In the genomic region with DNA sequence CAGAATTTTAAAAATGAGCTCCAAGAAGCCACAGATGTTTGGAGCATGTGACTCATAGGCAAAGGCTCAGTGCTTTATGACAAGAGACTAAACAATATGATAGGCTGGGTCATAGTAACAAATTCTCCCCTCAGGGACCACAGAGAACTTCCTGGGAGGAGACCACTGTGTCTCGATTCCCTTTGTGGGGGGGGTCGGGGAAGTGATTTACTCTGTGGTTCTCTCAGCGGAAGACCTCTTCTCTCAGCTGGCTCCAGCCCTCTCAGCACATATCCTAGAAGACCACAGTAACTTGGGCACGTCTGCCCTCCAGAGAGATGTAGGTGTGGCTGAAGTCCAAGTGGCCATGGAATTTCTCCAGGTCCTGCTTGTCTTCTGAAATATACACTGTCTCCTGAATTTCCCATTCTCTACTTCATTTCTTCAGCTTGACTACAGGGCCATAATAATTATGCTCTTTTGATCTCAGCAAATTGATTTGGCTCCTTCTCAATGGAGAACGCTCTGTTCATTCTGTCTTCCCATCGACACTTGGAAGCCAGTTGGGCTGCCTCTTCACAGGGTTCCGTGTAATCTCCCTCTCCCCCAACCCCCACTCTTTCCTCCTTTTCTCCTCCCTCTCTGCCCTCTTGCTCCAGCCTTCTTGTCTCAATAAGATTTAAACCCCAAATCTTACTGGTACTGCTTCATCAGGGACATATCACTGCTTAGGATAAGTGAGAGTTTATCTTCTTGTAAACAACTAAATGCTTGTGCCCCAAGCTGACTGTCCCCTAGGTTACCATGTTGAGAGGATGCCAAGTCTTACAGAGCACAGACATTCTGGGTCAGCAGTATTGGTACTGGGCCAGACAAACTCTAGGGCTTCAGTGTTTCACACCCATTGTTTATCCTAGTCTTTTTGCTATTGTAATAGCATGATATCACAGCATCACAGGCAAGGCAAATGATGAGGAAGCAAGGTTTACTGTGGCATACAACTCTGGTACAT, we compare ENCODE assay signal across 9 mouse cellular contexts.
DNase-seq lines count a peak whose midpoint lies in the region; ATAC-seq lines count a peak whose summit lies in the region.
"Had no signal": no experiment of that assay in that cellular context is flagged by ENCODE, and none has a peak within 500 bp of the region (broad histone marks: within the 10 kb centered on the region; RNA-seq: fewer than 3 reads in every experiment).

No protein-coding gene starts in this region.

- H3K36me3 ChIP-seq in midbrain, embryonic 13.5 days = no peaks in the 10 kb centered on the region
- H3K36me3 ChIP-seq in midbrain, embryonic 10.5 days = no peaks in the 10 kb centered on the region
- no peaks in the 10 kb centered on the region for H3K36me3 ChIP-seq in neural tube, embryonic 15.5 days

- WGBS in midbrain, embryonic 13.5 days = 69% methylated on average over 7 of the region's 7 CpGs
- WGBS in midbrain, embryonic 10.5 days = 81% methylated on average over 7 of the region's 7 CpGs
- WGBS in neural tube, embryonic 15.5 days = 67% methylated on average over 7 of the region's 7 CpGs

- no peak overlapping the region for H3K4me3 ChIP-seq in midbrain, embryonic 13.5 days (replicated peaks)
- H3K4me3 ChIP-seq in midbrain, embryonic 10.5 days = no peak overlapping the region
- H3K4me3 ChIP-seq in neural tube, embryonic 15.5 days (replicated peaks) = no peak overlapping the region

- H3K27ac ChIP-seq in midbrain, embryonic 13.5 days = no peak overlapping the region
- no peak overlapping the region for H3K27ac ChIP-seq in midbrain, embryonic 10.5 days (replicated peaks)
- H3K27ac ChIP-seq in neural tube, embryonic 15.5 days (replicated peaks) = no peak overlapping the region; the same call in 1 of the 2 replicates

- H3K9ac ChIP-seq in midbrain, embryonic 13.5 days (replicated peaks) = no peak overlapping the region
- no peak overlapping the region for H3K9ac ChIP-seq in neural tube, embryonic 15.5 days (replicated peaks)

- ATAC-seq in midbrain, embryonic 13.5 days = 0 out of 2 replicates have a peak, but pooled peaks have one; percentile 30
- ATAC-seq in neural tube, embryonic 15.5 days (ENCODE audit: low FRiP score) = peak; percentile 61; the same call in 1 of the 2 replicates

- no peaks in the 10 kb centered on the region; the same call in 1 of the 2 replicates for H3K27me3 ChIP-seq in midbrain, embryonic 13.5 days
- no peaks in the 10 kb centered on the region for H3K27me3 ChIP-seq in midbrain, embryonic 10.5 days (ENCODE audit: low read depth, poor library complexity, severe bottlenecking)
- no peaks in the 10 kb centered on the region for H3K27me3 ChIP-seq in neural tube, embryonic 15.5 days (replicated peaks)

- no peaks in the 10 kb centered on the region for H3K9me3 ChIP-seq in midbrain, embryonic 13.5 days
- no peaks in the 10 kb centered on the region for H3K9me3 ChIP-seq in midbrain, embryonic 10.5 days (replicated peaks)
- H3K9me3 ChIP-seq in neural tube, embryonic 15.5 days (replicated peaks) = no peaks in the 10 kb centered on the region

- H3K4me2 ChIP-seq in midbrain, embryonic 13.5 days (replicated peaks) = no peak overlapping the region
- no peak overlapping the region for H3K4me2 ChIP-seq in neural tube, embryonic 15.5 days

- peak; percentile 6 for DNase-seq in gastrocnemius, adult 18-20 months (ENCODE audit: low spot score)
- DNase-seq in gastrocnemius, postnatal 14 days = no peak
- no peak for DNase-seq in midbrain, embryonic 10.5 days (ENCODE audit: low spot score)
- DNase-seq in heart, postnatal 10 days = peak; percentile 27 to 37
- no peak for DNase-seq in thymus, postnatal 14 days
- DNase-seq in urinary bladder, postnatal 25 days (ENCODE audit: low spot score) = no peak
- DNase-seq: thymus, adult 2 months had no signal

- intact Hi-C loops in gastrocnemius, postnatal 14 days (cut with DNase I; ENCODE audit: low total_unique reads) = no loop called here
- intact Hi-C loops in heart, postnatal 10 days (cut with DNase I) = no loop called here

- H3K4me1 ChIP-seq in midbrain, embryonic 13.5 days (replicated peaks) = peaks cover 20% of the 10 kb centered on the region; the same call in 1 of the 2 replicates
- H3K4me1 ChIP-seq in midbrain, embryonic 10.5 days = peaks cover 4% of the 10 kb centered on the region; the same call in 1 of the 2 replicates
- H3K4me1 ChIP-seq in neural tube, embryonic 15.5 days = peaks cover 16% of the 10 kb centered on the region

Comparison
In these comparisons a context has a peak if more than half of its experiments do, and no peak if none do; other contexts are left out.
1. DNase-seq: peak in gastrocnemius, adult 18-20 months (single experiment) and heart, postnatal 10 days (2 of 2); none in gastrocnemius, postnatal 14 days (single experiment), midbrain, embryonic 10.5 days (single experiment), thymus, postnatal 14 days (single experiment) and urinary bladder, postnatal 25 days (single experiment).